Mouse (Mus musculus) C2C12 (cell line): ENCODE results near the gene Ncapg2. TPM values are rescaled to one million over a fixed set of nuclear protein-coding genes. Genes with fewer than 3 reads are reported as not detected.

Source experiments
- H3K27me3 ChIP-seq: one replicate; pipeline ENCODE4 v1.6.1; 2011; ENCODE audit not compliant: control insufficient read depth, insufficient read depth, insufficient read length
- H3K36me3 ChIP-seq: one replicate; pipeline ENCODE4 v1.6.1; 2011; ENCODE audit not compliant: control insufficient read depth, insufficient read depth
- H3K4me3 ChIP-seq: one replicate; pipeline ENCODE4 v1.5.1; 2011; ENCODE audit warnings: mild to moderate bottlenecking, control low read depth; ENCODE audit not compliant: poor library complexity, insufficient read depth, severe bottlenecking
- H3K79me2 ChIP-seq: one replicate; pipeline ENCODE4 v1.6.1; 2011; ENCODE audit not compliant: control insufficient read depth, insufficient read depth
- H3K79me3 ChIP-seq: one replicate; pipeline ENCODE4 v1.6.1; 2011; ENCODE audit warnings: low read depth, control low read depth
- H3ac ChIP-seq: one replicate; pipeline ENCODE3; 2011; ENCODE audit warnings: low read depth; ENCODE audit not compliant: control insufficient read depth, insufficient read length
- CEBPB ChIP-seq: IDR thresholded peaks from one replicate; pipeline ENCODE4 v1.6.1; 2011; ENCODE audit warnings: low read depth, mild to moderate bottlenecking, control low read depth, moderate library complexity
- CTCF ChIP-seq: IDR thresholded peaks from one replicate; pipeline ENCODE4 v1.5.1; 2011; ENCODE audit not compliant: control insufficient read depth, insufficient read depth, insufficient read length
- FOSL1 ChIP-seq: IDR thresholded peaks from one replicate; pipeline ENCODE4 v1.8.0; 2011; ENCODE audit warnings: mild to moderate bottlenecking, low read length; ENCODE audit not compliant: poor library complexity, insufficient read depth, severe bottlenecking
- MAX ChIP-seq: IDR thresholded peaks from one replicate; pipeline ENCODE4 v1.6.1; 2011; ENCODE audit warnings: mild to moderate bottlenecking, control low read depth
- MYOD1 ChIP-seq: IDR thresholded peaks from one replicate; pipeline ENCODE4 v1.6.1; 2011; ENCODE audit warnings: low read depth; ENCODE audit not compliant: control insufficient read depth, insufficient read length
- MYOG ChIP-seq: IDR thresholded peaks from one replicate; pipeline ENCODE4 v1.6.1; 2011; ENCODE audit not compliant: control insufficient read depth, insufficient read length; ENCODE audit errors: extremely low read depth
- USF1 ChIP-seq: IDR thresholded peaks from one replicate; pipeline ENCODE4 v1.6.1; 2011; ENCODE audit warnings: low read depth, mild to moderate bottlenecking, control low read depth, moderate library complexity
- polyA plus RNA-seq: library from polyadenylated mRNA; unstranded; fragments of >200 nt; fragmentation: generic; extraction: Trizol; gene quantifications from one replicate; pipeline ENCODE4 v1.2.1, GENCODE M21; 2012; ENCODE audit warnings: missing spikeins

The Ncapg2 gene
- polyA plus RNA-seq, 1 experiment, result 14.3 TPM

DNA sequence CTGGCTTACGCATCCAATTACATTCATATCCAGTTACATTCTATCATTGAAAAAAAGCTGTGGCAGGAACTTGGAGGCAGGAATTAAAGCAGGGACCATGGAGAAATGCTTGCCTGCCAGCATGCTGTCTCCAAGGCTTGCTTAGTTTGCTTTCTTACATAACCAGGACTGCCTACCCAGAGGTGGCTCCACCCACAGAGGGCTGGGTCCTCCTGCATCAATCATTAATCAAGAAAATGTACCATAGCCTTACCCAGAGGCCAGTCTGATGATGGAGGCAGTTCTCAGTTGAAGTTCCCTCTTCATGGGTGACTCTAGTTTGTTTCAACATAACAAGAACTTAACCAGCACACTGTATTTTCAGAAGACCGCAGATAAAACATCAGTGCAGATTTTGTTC, 44.3 kb downstream of the Ncapg2 start:
- Histone ChIP-seq H3K4me3 (no peak overlapping the region), H3K36me3 (peaks cover 63% of the 10 kb centered on the region), H3K79me2 (no peaks in the 10 kb centered on the region), H3K79me3 (no peaks in the 10 kb centered on the region), H3ac (no peak overlapping the region), H3K27me3 (no peaks in the 10 kb centered on the region)
- TF ChIP-seq MYOG (no peak), FOSL1 (no peak), USF1 (no peak), CTCF (no peak), CEBPB (no peak), MAX (no peak), MYOD1 (no peak)

DNA sequence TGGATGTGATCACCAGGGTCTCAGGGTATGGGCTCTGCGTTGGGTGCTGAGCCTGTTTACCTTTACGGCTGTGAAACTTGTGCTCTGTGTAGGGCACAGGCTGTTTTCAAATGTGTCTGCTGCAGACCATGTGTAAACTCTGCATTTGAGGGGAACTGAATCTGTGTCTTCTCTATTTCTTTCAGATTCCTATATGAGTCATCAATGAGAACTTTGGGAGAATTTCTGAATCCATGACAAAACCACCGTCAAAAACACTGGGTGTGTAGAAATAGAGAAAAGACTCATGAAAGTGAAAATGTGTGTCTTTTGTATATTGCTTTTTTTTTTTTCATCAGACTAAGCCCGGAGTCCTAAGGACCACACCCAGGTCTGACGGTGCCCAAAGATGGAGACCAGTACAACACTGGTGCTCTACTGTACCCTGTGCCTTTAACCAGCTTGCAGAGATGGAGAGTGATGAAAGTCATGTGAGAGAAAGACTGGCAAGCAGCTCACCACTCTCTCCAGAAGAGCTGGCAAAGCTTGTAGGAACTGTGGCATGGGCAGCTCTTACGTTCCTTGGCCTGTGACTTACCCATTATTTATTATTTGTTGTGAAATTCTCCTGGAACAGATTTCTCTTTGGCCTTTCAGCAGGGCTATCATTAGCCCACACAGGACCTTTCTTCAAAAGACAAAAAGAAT, 55.3 kb downstream of the Ncapg2 start:
- no peak for TF ChIP-seq MYOD1
- TF ChIP-seq CEBPB, result no peak
- TF ChIP-seq MAX, result no peak
- TF ChIP-seq FOSL1, result no peak
- TF ChIP-seq USF1, result no peak
- TF ChIP-seq MYOG, result no peak
- TF ChIP-seq CTCF, result no peak
- H3K79me3 ChIP-seq, result no peaks in the 10 kb centered on the region
- no peak overlapping the region for H3ac ChIP-seq
- H3K79me2 ChIP-seq, result peaks cover 6% of the 10 kb centered on the region
- H3K4me3 ChIP-seq, result no peak overlapping the region
- peaks cover 69% of the 10 kb centered on the region for H3K36me3 ChIP-seq
- H3K27me3 ChIP-seq, result no peaks in the 10 kb centered on the region

DNA sequence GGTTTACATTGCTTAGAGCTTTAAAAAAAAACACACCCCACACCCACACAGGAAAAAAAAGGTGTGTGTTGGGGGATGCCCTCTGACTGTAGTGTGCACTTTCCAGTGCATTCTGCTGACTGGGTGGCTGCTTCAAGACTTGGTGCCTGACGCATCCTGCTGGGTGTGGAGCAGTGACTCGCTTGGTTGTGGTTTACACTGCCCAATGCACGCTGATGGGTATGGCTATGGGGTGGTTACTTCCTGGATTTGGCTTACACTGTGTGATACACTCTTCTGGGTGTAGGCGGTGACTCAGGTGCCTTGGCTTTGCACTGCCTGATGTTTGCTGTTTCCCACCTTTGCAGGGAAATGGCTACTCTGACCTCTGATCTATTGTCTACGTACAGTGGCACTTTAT, 61.8 kb downstream of the Ncapg2 start:
- Histone ChIP-seq H3K4me3 (no peak overlapping the region), H3K79me3 (no peaks in the 10 kb centered on the region), H3K27me3 (no peaks in the 10 kb centered on the region), H3K79me2 (no peaks in the 10 kb centered on the region), H3ac (no peak overlapping the region), H3K36me3 (peaks cover 33% of the 10 kb centered on the region)
- TF ChIP-seq USF1 (no peak), FOSL1 (no peak), CTCF (no peak), MYOD1 (no peak), MYOG (no peak), MAX (no peak)

DNA sequence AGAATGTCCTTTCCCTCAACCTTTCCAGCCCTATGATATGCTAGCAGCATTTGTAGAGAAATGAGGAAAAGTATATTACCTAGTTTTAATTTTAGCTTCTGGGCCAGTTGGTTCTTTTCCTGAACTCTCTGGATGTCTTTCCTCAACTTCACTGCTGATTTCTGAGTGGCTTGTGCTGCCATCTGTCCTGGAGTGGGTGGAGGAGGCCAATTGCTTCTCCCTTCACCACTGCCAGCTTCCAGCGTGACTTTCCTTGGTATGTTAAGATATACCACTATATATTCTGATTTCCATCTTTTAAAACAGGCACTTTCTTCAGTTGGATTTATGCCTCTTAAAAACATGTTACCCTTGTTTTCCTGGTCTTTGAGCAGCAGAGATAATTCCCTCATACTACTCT, 63.1 kb downstream of the Ncapg2 start:
- Histone ChIP-seq H3K4me3 (no peak overlapping the region), H3K27me3 (no peaks in the 10 kb centered on the region), H3K36me3 (peaks cover 25% of the 10 kb centered on the region), H3K79me3 (no peaks in the 10 kb centered on the region), H3ac (no peak overlapping the region), H3K79me2 (no peaks in the 10 kb centered on the region)
- TF ChIP-seq MYOG (no peak), FOSL1 (no peak), USF1 (no peak), CEBPB (no peak), MYOD1 (no peak), MAX (no peak), CTCF (no peak)

DNA sequence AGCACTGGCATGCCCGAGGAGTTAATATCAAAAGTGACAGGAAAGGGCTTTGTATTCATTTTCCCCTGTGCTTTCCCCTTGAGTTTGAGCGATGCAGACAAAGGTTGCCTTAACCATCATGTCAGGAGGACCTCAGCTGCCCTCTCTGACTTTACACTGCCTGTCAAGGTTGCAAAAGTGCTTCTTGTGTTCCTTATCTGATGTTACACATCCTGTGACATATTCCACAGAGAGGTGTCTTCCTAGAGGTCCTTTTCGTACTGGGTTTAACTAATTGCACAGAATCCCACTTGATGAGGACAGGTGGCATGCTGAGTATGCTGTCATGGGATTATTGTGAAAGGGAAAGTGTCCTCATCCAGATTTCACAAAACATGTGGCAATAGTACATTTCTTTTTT, 63.9 kb downstream of the Ncapg2 start:
- Histone ChIP-seq H3K79me2 (no peaks in the 10 kb centered on the region), H3K4me3 (no peak overlapping the region), H3ac (no peak overlapping the region), H3K36me3 (peaks cover 24% of the 10 kb centered on the region), H3K79me3 (no peaks in the 10 kb centered on the region), H3K27me3 (no peaks in the 10 kb centered on the region)
- no peak for TF ChIP-seq MYOG
- TF ChIP-seq CEBPB, result no peak
- TF ChIP-seq MYOD1, result no peak
- TF ChIP-seq CTCF, result no peak
- no peak for TF ChIP-seq FOSL1
- no peak for TF ChIP-seq MAX
- no peak for TF ChIP-seq USF1

DNA sequence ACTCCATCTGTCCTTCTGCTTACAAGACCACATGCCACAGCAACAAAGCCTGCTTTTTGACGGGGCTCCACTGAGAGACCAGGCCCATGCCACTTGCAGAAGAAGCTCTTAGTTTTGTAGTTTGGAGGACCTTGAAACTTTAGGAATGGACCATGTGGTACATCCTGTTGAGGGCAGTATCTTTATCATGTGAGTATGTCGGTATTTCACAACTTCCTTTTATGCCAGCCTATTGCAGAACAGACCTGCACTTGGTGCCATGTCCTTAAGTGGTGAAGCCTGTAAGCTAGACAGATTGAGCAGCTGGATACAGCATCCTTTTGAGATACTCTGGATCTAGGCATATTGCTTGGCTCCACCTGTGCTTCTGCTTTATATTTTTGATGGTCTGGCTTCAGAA, 68.1 kb downstream of the Ncapg2 start:
- Histone ChIP-seq H3K27me3 (no peaks in the 10 kb centered on the region), H3K4me3 (no peak overlapping the region)
- no peak for TF ChIP-seq FOSL1
- TF ChIP-seq MAX, result no peak
- TF ChIP-seq CEBPB, result no peak
- no peak for TF ChIP-seq MYOD1
- TF ChIP-seq USF1, result no peak
- no peak for TF ChIP-seq CTCF
- TF ChIP-seq MYOG, result no peak

More for the DNA sequence above, 68.1 kb downstream of the Ncapg2 start:
- Histone ChIP-seq H3K36me3 (peaks cover 12% of the 10 kb centered on the region), H3ac (no peak overlapping the region), H3K79me3 (no peaks in the 10 kb centered on the region), H3K79me2 (no peaks in the 10 kb centered on the region)
